Mouse (Mus musculus): ENCODE measurements around the gene Nsun5. TPM values are rescaled to one million over a fixed set of nuclear protein-coding genes. Genes with fewer than 3 reads are reported as not detected.
"Not testable (repeated sequence)": the region's sequence is repeated elsewhere in the genome, so short reads cannot be mapped to it uniquely, and the experiment has no call there.

Gene Nsun5
- polyA plus RNA-seq, 1 experiment from 2014 or later = 40.1 TPM

GRCm38 (mm10) chr5:135368312-135368711, 1.4 kb upstream of the Nsun5 start:
- Histone ChIP-seq H3K9me3 (ENCODE audit: low read length) (no peaks in the 10 kb centered on the region), H3K36me3 (ENCODE audit: insufficient read depth, low read length) (peaks cover 9% of the 10 kb centered on the region), H3K27ac (ENCODE audit: low read length) (no peak overlapping the region), H3K4me1 (ENCODE audit: insufficient read depth, low read length) (peaks cover 12% of the 10 kb centered on the region), H3K4me3 (ENCODE audit: low read length) (no peak overlapping the region), H3K9ac (replicated peaks; ENCODE audit: low read length) (no peak overlapping the region), H3K27me3 (ENCODE audit: insufficient read depth, low read length) (no peaks in the 10 kb centered on the region), H3K4me2 (replicated peaks; ENCODE audit: low read depth, low read length) (no peak overlapping the region)
- 74% methylated on average over 6 of the region's 6 CpGs for WGBS
- ATAC-seq (ENCODE audit: low FRiP score, low TSS enrichment) = no peak

GRCm38 (mm10) chr5:135369196-135369595, 557 bp upstream of the Nsun5 start:
- 0 out of 2 replicates have a peak, but pooled peaks have one; percentile 21 for ATAC-seq (ENCODE audit: low FRiP score, low TSS enrichment)

GRCm38 (mm10) chr5:135371195-135371594, 1.4 kb downstream of the Nsun5 start:
- Histone ChIP-seq H3K9ac (replicated peaks; ENCODE audit: low read length) (no peak overlapping the region), H3K27me3 (ENCODE audit: insufficient read depth, low read length) (no peaks in the 10 kb centered on the region), H3K36me3 (ENCODE audit: insufficient read depth, low read length) (peaks cover 37% of the 10 kb centered on the region), H3K4me2 (replicated peaks; ENCODE audit: low read depth, low read length) (no peak overlapping the region), H3K27ac (ENCODE audit: low read length) (no peak overlapping the region), H3K4me1 (ENCODE audit: insufficient read depth, low read length) (peaks cover 12% of the 10 kb centered on the region), H3K4me3 (ENCODE audit: low read length) (no peak overlapping the region), H3K9me3 (ENCODE audit: low read length) (no peaks in the 10 kb centered on the region)
- WGBS = 93% methylated on average over 13 of the region's 13 CpGs
- ATAC-seq (ENCODE audit: low FRiP score, low TSS enrichment) = no peak

More at GRCm38 (mm10) chr5:135369196-135369595, 557 bp upstream of the Nsun5 start:
- H3K4me3 ChIP-seq (ENCODE audit: low read length) = peak overlapping the region; percentile 97
- peaks cover 12% of the 10 kb centered on the region for H3K4me1 ChIP-seq (ENCODE audit: insufficient read depth, low read length)
- H3K27ac ChIP-seq (ENCODE audit: low read length) = peak overlapping the region; percentile 92; the same call in 1 of the 2 replicates
- peaks cover 18% of the 10 kb centered on the region for H3K36me3 ChIP-seq (ENCODE audit: insufficient read depth, low read length)
- H3K9ac ChIP-seq (replicated peaks; ENCODE audit: low read length) = peak overlapping the region; percentile 90
- peak overlapping the region; percentile 93 for H3K4me2 ChIP-seq (replicated peaks; ENCODE audit: low read depth, low read length)
- WGBS = 57% methylated on average over 9 of the region's 9 CpGs
- H3K9me3 ChIP-seq (ENCODE audit: low read length); H3K27me3 ChIP-seq (ENCODE audit: insufficient read depth, low read length): not testable (repeated sequence)

GRCm38 (mm10) chr5:135373601-135374000, 3.8 kb downstream of the Nsun5 start:
- peaks cover 59% of the 10 kb centered on the region for H3K36me3 ChIP-seq (ENCODE audit: insufficient read depth, low read length)
- no peak for ATAC-seq (ENCODE audit: low FRiP score, low TSS enrichment)
- no peaks in the 10 kb centered on the region for H3K9me3 ChIP-seq (ENCODE audit: low read length)
- no peaks in the 10 kb centered on the region for H3K27me3 ChIP-seq (ENCODE audit: insufficient read depth, low read length)
- no peak overlapping the region for H3K9ac ChIP-seq (replicated peaks; ENCODE audit: low read length)
- no peak overlapping the region for H3K4me3 ChIP-seq (ENCODE audit: low read length)
- H3K4me2 ChIP-seq (replicated peaks; ENCODE audit: low read depth, low read length) = no peak overlapping the region
- peaks cover 12% of the 10 kb centered on the region for H3K4me1 ChIP-seq (ENCODE audit: insufficient read depth, low read length)
- 95% methylated on average over 5 of the region's 5 CpGs for WGBS
- H3K27ac ChIP-seq (ENCODE audit: low read length) = no peak overlapping the region

- Histone ChIP-seq H3K27ac (ENCODE audit: low read length) (no peak overlapping the region), H3K4me3 (ENCODE audit: low read length) (no peak overlapping the region), H3K36me3 (ENCODE audit: insufficient read depth, low read length) (peaks cover 73% of the 10 kb centered on the region), H3K9me3 (ENCODE audit: low read length) (no peaks in the 10 kb centered on the region), H3K4me1 (ENCODE audit: insufficient read depth, low read length) (peaks cover 9% of the 10 kb centered on the region), H3K27me3 (ENCODE audit: insufficient read depth, low read length) (no peaks in the 10 kb centered on the region), H3K4me2 (replicated peaks; ENCODE audit: low read depth, low read length) (no peak overlapping the region), H3K9ac (replicated peaks; ENCODE audit: low read length) (no peak overlapping the region)
- WGBS = 76% methylated on average over 8 of the region's 8 CpGs
- 0 out of 2 replicates have a peak, but pooled peaks have one; percentile 22 for ATAC-seq (ENCODE audit: low FRiP score, low TSS enrichment)
Measured at GRCm38 (mm10) chr5:135375167-135375566, 5.4 kb downstream of the Nsun5 start.

- WGBS = 40% methylated on average over 2 of the region's 2 CpGs
- Histone ChIP-seq H3K9me3 (ENCODE audit: low read length) (no peaks in the 10 kb centered on the region), H3K4me2 (replicated peaks; ENCODE audit: low read depth, low read length) (no peak overlapping the region), H3K36me3 (ENCODE audit: insufficient read depth, low read length) (peaks cover 85% of the 10 kb centered on the region), H3K9ac (replicated peaks; ENCODE audit: low read length) (no peak overlapping the region), H3K27me3 (ENCODE audit: insufficient read depth, low read length) (no peaks in the 10 kb centered on the region), H3K4me3 (ENCODE audit: low read length) (no peak overlapping the region), H3K4me1 (ENCODE audit: insufficient read depth, low read length) (no peaks in the 10 kb centered on the region), H3K27ac (ENCODE audit: low read length) (no peak overlapping the region)
- no peak for ATAC-seq (ENCODE audit: low FRiP score, low TSS enrichment)
Measured at GRCm38 (mm10) chr5:135376341-135376740, 6.6 kb downstream of the Nsun5 start.

- Histone ChIP-seq H3K4me1 (ENCODE audit: insufficient read depth, low read length) (no peaks in the 10 kb centered on the region), H3K36me3 (ENCODE audit: insufficient read depth, low read length) (peaks cover 95% of the 10 kb centered on the region), H3K9ac (replicated peaks; ENCODE audit: low read length) (no peak overlapping the region), H3K9me3 (ENCODE audit: low read length) (no peaks in the 10 kb centered on the region), H3K27me3 (ENCODE audit: insufficient read depth, low read length) (no peaks in the 10 kb centered on the region), H3K4me2 (replicated peaks; ENCODE audit: low read depth, low read length) (no peak overlapping the region), H3K4me3 (ENCODE audit: low read length) (no peak overlapping the region), H3K27ac (ENCODE audit: low read length) (no peak overlapping the region)
- ATAC-seq (ENCODE audit: low FRiP score, low TSS enrichment) = no peak
- WGBS = 86% methylated on average over 4 of the region's 4 CpGs
Measured at GRCm38 (mm10) chr5:135380681-135381080, 10.9 kb downstream of the Nsun5 start.

- no peaks in the 10 kb centered on the region for H3K9me3 ChIP-seq (ENCODE audit: low read length)
- ATAC-seq (ENCODE audit: low FRiP score, low TSS enrichment) = no peak
Measured at GRCm38 (mm10) chr5:135381356-135381925, 11.7 kb downstream of the Nsun5 start.

GRCm38 (mm10) chr5:135382746-135383145, 13.0 kb downstream of the Nsun5 start:
- ATAC-seq (ENCODE audit: low FRiP score, low TSS enrichment) = no peak
- H3K4me3 ChIP-seq (ENCODE audit: low read length) = no peak overlapping the region
- H3K4me1 ChIP-seq (ENCODE audit: insufficient read depth, low read length) = no peaks in the 10 kb centered on the region
- H3K9me3 ChIP-seq (ENCODE audit: low read length) = no peaks in the 10 kb centered on the region
- no peak overlapping the region for H3K9ac ChIP-seq (replicated peaks; ENCODE audit: low read length)
- WGBS = 92% methylated on average over 7 of the region's 7 CpGs
- no peak overlapping the region for H3K4me2 ChIP-seq (replicated peaks; ENCODE audit: low read depth, low read length)
- no peak overlapping the region for H3K27ac ChIP-seq (ENCODE audit: low read length)
- peaks cover 90% of the 10 kb centered on the region for H3K36me3 ChIP-seq (ENCODE audit: insufficient read depth, low read length)
- H3K27me3 ChIP-seq (ENCODE audit: insufficient read depth, low read length) = no peaks in the 10 kb centered on the region

More at GRCm38 (mm10) chr5:135381356-135381925, 11.7 kb downstream of the Nsun5 start:
- H3K27ac ChIP-seq (ENCODE audit: low read length) = no peak overlapping the region
- H3K27me3 ChIP-seq (ENCODE audit: insufficient read depth, low read length) = no peaks in the 10 kb centered on the region
- no peaks in the 10 kb centered on the region for H3K4me1 ChIP-seq (ENCODE audit: insufficient read depth, low read length)
- H3K4me3 ChIP-seq (ENCODE audit: low read length) = no peak overlapping the region
- H3K36me3 ChIP-seq (ENCODE audit: insufficient read depth, low read length) = peaks cover 89% of the 10 kb centered on the region
- WGBS = 97% methylated on average over 10 of the region's 10 CpGs
- no peak overlapping the region for H3K9ac ChIP-seq (replicated peaks; ENCODE audit: low read length)
- H3K4me2 ChIP-seq (replicated peaks; ENCODE audit: low read depth, low read length) = no peak overlapping the region

GRCm38 (mm10) chr5:135383771-135384170, 14.0 kb downstream of the Nsun5 start:
- Histone ChIP-seq H3K27me3 (ENCODE audit: insufficient read depth, low read length) (no peaks in the 10 kb centered on the region), H3K4me2 (replicated peaks; ENCODE audit: low read depth, low read length) (no peak overlapping the region), H3K9me3 (ENCODE audit: low read length) (no peaks in the 10 kb centered on the region), H3K9ac (replicated peaks; ENCODE audit: low read length) (no peak overlapping the region), H3K36me3 (ENCODE audit: insufficient read depth, low read length) (peaks cover 90% of the 10 kb centered on the region), H3K4me3 (ENCODE audit: low read length) (no peak overlapping the region), H3K27ac (ENCODE audit: low read length) (no peak overlapping the region), H3K4me1 (ENCODE audit: insufficient read depth, low read length) (no peaks in the 10 kb centered on the region)
- no peak for ATAC-seq (ENCODE audit: low FRiP score, low TSS enrichment)
- 87% methylated on average over 10 of the region's 10 CpGs for WGBS

Measured in kidney, embryonic 16.5 days (tissue).